Mouse (Mus musculus) kidney, adult 2 months (tissue): ENCODE results near the gene Tas2r115. TPM values are rescaled to one million over a fixed set of nuclear protein-coding genes. Genes with fewer than 3 reads are reported as not detected.

Experiments used
- polyA plus RNA-seq: library from polyadenylated mRNA; depleted of rRNA; stranded (reverse); fragments of >200 nt; gene quantifications from 2 replicates; pipeline ENCODE4 v1.2.3, GENCODE M21; 2012; rRNA removed

Tas2r115 gene
- polyA plus RNA-seq, 1 experiment = not detected

Other genes starting within 250 kb of the Tas2r115 start
- gene Prh1, start 168.2 kb downstream of the Tas2r115 start, polyA plus RNA-seq = not detected in 2 replicates
- gene Prp2, start 142.1 kb downstream of the Tas2r115 start, polyA plus RNA-seq = not detected in 2 replicates
- gene A630073D07Rik, start 86.5 kb downstream of the Tas2r115 start, polyA plus RNA-seq = not detected in 2 replicates
- not detected in 2 replicates for gene Tas2r120, start 81.1 kb downstream of the Tas2r115 start, polyA plus RNA-seq
- not detected in 2 replicates for gene Tas2r121, start 37.0 kb downstream of the Tas2r115 start, polyA plus RNA-seq
- gene Tas2r122, start 26.1 kb downstream of the Tas2r115 start, polyA plus RNA-seq = not detected in 2 replicates
- gene Tas2r124, start 16.7 kb upstream of the Tas2r115 start, polyA plus RNA-seq = not detected in 2 replicates
- gene Tas2r102, start 24.1 kb upstream of the Tas2r115 start, polyA plus RNA-seq = not detected in 2 replicates
- gene Tas2r136, start 40.1 kb upstream of the Tas2r115 start, polyA plus RNA-seq = not detected in 2 replicates
- gene Tas2r117, start 64.8 kb upstream of the Tas2r115 start, polyA plus RNA-seq = not detected in 2 replicates
- gene Tas2r123, start 109.1 kb upstream of the Tas2r115 start, polyA plus RNA-seq = not detected in 2 replicates
- not detected in 2 replicates for gene Tas2r116, start 117.4 kb upstream of the Tas2r115 start, polyA plus RNA-seq
- not detected in 2 replicates for gene Tas2r110, start 130.0 kb upstream of the Tas2r115 start, polyA plus RNA-seq
- not detected in 2 replicates for gene Tas2r113, start 155.0 kb upstream of the Tas2r115 start, polyA plus RNA-seq
- gene Tas2r125, start 171.6 kb upstream of the Tas2r115 start, polyA plus RNA-seq = not detected in 2 replicates
- gene Tas2r129, start 213.1 kb upstream of the Tas2r115 start, polyA plus RNA-seq = not detected in 2 replicates
- not detected in 2 replicates for gene Tas2r131, start 219.9 kb upstream of the Tas2r115 start, polyA plus RNA-seq
- gene Tas2r109, start 242.9 kb upstream of the Tas2r115 start, polyA plus RNA-seq = not detected in 2 replicates